Mouse (Mus musculus): ENCODE results near the gene Gm17359. TPM values are rescaled to one million over a fixed set of nuclear protein-coding genes. Genes with fewer than 3 reads are reported as not detected.
"Not testable (repeated sequence)": the region's sequence is repeated elsewhere in the genome, so short reads cannot be mapped to it uniquely, and the experiment has no call there.

The Gm17359 gene
- total and polyA plus RNA-seq, 2 experiments from 2014 or later = not detected

DNA sequence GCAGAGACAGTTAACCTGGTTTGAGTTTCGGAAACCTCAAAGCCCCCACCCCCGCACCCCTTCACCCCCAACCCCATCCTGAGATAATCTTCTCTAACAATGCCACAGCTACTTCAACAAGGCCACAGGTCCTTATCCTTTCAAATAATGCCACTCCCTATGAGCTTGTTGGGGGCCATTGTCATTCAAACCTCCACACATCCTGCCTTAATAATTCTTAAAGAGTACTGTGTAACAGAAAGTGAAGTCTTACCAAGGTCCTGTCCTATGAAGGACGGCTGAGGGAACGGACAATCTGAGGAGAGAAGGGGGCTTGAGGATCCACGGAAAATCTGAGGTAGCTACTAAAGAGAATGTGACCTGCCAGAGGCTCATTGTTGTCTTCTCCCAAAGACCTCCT lies 98.5 kb downstream of the Gm17359 start:
- no peak for DNase-seq
- Histone ChIP-seq H3K27ac (ENCODE audit: low read depth, low read length) (no peak overlapping the region), H3K9ac (no peak overlapping the region), H3K4me2 (ENCODE audit: low read depth) (no peak overlapping the region), H3K36me3 (ENCODE audit: insufficient read depth) (no peaks in the 10 kb centered on the region), H3K4me1 (ENCODE audit: insufficient read depth) (no peaks in the 10 kb centered on the region), H3K9me3 (ENCODE audit: low read length) (no peaks in the 10 kb centered on the region), H3K4me3 (ENCODE audit: low read depth, low read length) (no peak overlapping the region), H3K27me3 (ENCODE audit: insufficient read depth, low read length) (no peaks in the 10 kb centered on the region)
- no peak for TF ChIP-seq CTCF (IDR thresholded peaks at IDR 0.05; ENCODE audit: low read depth)
- no peak for ATAC-seq
- WGBS = 39% methylated on average over 5 of the region's 5 CpGs

DNA sequence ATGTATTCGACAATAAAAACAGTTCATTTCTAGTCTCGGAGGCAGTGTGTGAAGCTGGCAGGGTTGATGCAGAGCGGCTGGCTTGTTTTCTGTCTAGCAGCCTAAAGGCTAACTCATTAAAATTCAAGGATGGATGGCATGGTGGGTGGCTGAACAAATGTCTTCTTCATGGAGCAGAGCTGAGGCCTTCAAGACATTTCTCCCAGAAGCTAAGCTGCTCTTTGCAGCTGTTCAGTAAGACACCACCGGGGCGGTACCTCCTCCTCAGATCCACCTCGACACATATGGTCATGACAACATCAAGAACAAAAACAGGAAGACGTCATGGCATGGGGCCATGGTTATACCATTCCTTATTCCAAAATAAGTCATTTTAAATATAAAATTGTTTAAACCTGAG lies 99.7 kb downstream of the Gm17359 start:
- H3K4me1 ChIP-seq (ENCODE audit: insufficient read depth) = no peaks in the 10 kb centered on the region
- no peak overlapping the region for H3K27ac ChIP-seq (ENCODE audit: low read depth, low read length)
- DNase-seq = peak; percentile 29
- ATAC-seq = peak; percentile 32
- H3K9ac ChIP-seq = no peak overlapping the region
- WGBS = 54% methylated on average over 7 of the region's 7 CpGs
- no peak overlapping the region for H3K4me3 ChIP-seq (ENCODE audit: low read depth, low read length)
- no peaks in the 10 kb centered on the region for H3K9me3 ChIP-seq (ENCODE audit: low read length)
- no peak overlapping the region for H3K4me2 ChIP-seq (ENCODE audit: low read depth)
- TF ChIP-seq CTCF (IDR thresholded peaks at IDR 0.05; ENCODE audit: low read depth) = no peak
- H3K27me3 ChIP-seq (ENCODE audit: insufficient read depth, low read length) = no peaks in the 10 kb centered on the region
- H3K36me3 ChIP-seq (ENCODE audit: insufficient read depth) = no peaks in the 10 kb centered on the region

DNA sequence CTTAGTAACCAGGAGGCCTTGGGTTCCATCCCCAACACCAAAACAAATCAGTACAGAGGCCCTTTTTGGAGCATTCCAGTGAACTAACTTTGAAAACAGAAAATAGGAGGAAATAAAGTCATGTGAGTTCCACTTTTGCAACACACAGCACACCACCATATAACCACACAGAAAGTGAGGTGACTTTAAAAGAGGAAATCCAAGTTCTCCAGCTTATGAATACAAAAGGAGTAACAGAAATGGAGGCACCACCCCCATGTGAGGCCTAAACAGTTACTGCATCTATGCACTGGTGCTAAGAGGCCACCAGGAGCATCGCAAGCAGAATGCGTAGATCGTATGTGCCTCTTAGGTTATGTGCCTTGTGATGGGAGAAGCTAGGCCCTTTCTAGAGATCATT lies 101.8 kb downstream of the Gm17359 start:
- DNase-seq = no peak
- Histone ChIP-seq H3K4me2 (ENCODE audit: low read depth) (no peak overlapping the region), H3K36me3 (ENCODE audit: insufficient read depth) (no peaks in the 10 kb centered on the region), H3K9ac (no peak overlapping the region), H3K27ac (ENCODE audit: low read depth, low read length) (no peak overlapping the region), H3K27me3 (ENCODE audit: insufficient read depth, low read length) (no peaks in the 10 kb centered on the region), H3K9me3 (ENCODE audit: low read length) (no peaks in the 10 kb centered on the region), H3K4me3 (ENCODE audit: low read depth, low read length) (no peak overlapping the region), H3K4me1 (ENCODE audit: insufficient read depth) (no peaks in the 10 kb centered on the region)
- no peak for TF ChIP-seq CTCF (IDR thresholded peaks at IDR 0.05; ENCODE audit: low read depth)
- ATAC-seq = no peak
- WGBS = over 99% methylated on average over 3 of the region's 3 CpGs

DNA sequence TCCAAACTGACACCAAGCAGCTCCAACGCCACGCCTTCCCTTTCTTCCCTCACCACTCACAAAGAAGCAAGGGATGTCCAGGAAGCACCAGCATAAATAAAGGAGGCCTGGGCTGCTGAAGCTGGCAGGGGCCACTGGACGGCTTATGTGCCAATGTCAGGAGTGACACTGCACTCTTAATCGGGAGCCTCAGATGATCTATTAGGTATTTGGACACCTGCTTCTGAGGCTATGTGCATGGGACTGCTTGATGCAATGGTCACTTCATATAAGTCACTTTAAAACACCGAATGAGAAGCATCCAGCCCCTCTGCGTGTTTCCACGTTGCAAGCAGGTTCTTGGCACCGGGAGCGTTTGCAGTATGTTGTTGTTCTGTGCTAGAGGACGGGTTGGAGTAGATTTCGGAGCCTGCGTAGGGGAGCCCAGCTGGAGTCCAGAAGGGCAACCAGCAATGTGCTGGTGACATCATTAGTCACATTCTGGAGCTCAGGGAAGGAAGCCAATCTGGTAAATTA lies 104.6 kb downstream of the Gm17359 start:
- no peak for TF ChIP-seq CTCF (IDR thresholded peaks at IDR 0.05; ENCODE audit: low read depth)
- Histone ChIP-seq H3K4me3 (ENCODE audit: low read depth, low read length) (no peak overlapping the region), H3K9ac (no peak overlapping the region), H3K36me3 (ENCODE audit: insufficient read depth) (no peaks in the 10 kb centered on the region), H3K4me2 (ENCODE audit: low read depth) (peak overlapping the region; percentile 26; the same call in 1 of the 2 replicates), H3K4me1 (ENCODE audit: insufficient read depth) (no peaks in the 10 kb centered on the region), H3K27me3 (ENCODE audit: insufficient read depth, low read length) (no peaks in the 10 kb centered on the region), H3K9me3 (ENCODE audit: low read length) (no peaks in the 10 kb centered on the region), H3K27ac (ENCODE audit: low read depth, low read length) (peak overlapping the region; percentile 48; the same call in 1 of the 2 replicates)
- 34% methylated on average over 12 of the region's 12 CpGs for WGBS
- peak; percentile 94 for ATAC-seq
- peak; percentile 81 for DNase-seq

DNA sequence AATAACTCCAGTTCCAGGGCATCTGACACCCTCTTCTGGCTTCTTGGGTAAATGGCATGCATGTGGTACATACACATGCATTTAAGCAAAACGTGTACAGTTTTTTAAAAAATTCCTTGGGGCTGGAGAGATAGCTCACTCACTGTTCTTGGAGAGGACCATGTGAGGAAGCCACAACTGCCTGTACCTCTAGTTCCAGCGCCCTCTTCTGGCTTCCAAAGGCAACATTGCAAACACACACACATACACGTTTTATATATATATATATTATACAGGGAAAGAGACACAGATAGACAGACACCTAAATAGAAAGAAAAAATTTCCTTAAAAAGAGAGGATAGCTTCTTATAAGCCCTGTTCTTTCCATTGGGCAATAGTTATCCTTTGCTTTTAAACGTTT lies 107.4 kb downstream of the Gm17359 start:
- no peak overlapping the region for H3K27ac ChIP-seq (ENCODE audit: low read depth, low read length)
- H3K4me1 ChIP-seq (ENCODE audit: insufficient read depth) = no peaks in the 10 kb centered on the region
- H3K4me3 ChIP-seq (ENCODE audit: low read depth, low read length) = no peak overlapping the region
- no peaks in the 10 kb centered on the region for H3K9me3 ChIP-seq (ENCODE audit: low read length)
- H3K4me2 ChIP-seq (ENCODE audit: low read depth) = no peak overlapping the region
- no peak for ATAC-seq
- DNase-seq = no peak
- TF ChIP-seq CTCF (IDR thresholded peaks at IDR 0.05; ENCODE audit: low read depth) = no peak
- 74% methylated on average over 4 of the region's 4 CpGs for WGBS
- no peaks in the 10 kb centered on the region for H3K36me3 ChIP-seq (ENCODE audit: insufficient read depth)
- H3K27me3 ChIP-seq (ENCODE audit: insufficient read depth, low read length) = no peaks in the 10 kb centered on the region
- H3K9ac ChIP-seq = no peak overlapping the region

DNA sequence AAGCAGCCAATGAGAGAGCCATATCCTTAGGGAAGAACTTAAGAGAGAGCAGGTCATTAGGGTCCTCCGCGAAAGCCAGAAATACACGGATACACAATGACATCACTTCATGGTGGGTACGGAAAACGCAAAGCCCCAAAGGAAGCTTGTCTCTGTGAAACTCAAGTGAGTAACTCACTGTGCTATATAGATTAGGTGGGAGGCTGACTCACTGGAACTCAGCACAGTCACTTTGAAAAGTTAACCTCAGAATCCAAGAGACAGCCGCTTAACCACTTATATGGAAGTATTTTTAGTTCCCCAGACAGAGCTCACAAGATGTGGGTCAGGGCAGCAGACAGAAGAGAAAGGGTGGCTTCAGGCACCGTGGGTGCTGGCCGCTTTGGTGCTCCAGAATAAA lies 108.6 kb downstream of the Gm17359 start:
- no peak for DNase-seq
- H3K36me3 ChIP-seq (ENCODE audit: insufficient read depth) = no peaks in the 10 kb centered on the region
- no peaks in the 10 kb centered on the region for H3K9me3 ChIP-seq (ENCODE audit: low read length)
- no peak overlapping the region for H3K4me2 ChIP-seq (ENCODE audit: low read depth)
- WGBS = 77% methylated on average over 8 of the region's 8 CpGs
- no peak for TF ChIP-seq CTCF (IDR thresholded peaks at IDR 0.05; ENCODE audit: low read depth)
- H3K27ac ChIP-seq (ENCODE audit: low read depth, low read length) = no peak overlapping the region
- H3K9ac ChIP-seq = no peak overlapping the region
- no peaks in the 10 kb centered on the region for H3K27me3 ChIP-seq (ENCODE audit: insufficient read depth, low read length)
- ATAC-seq = no peak
- H3K4me3 ChIP-seq (ENCODE audit: low read depth, low read length) = no peak overlapping the region
- no peaks in the 10 kb centered on the region for H3K4me1 ChIP-seq (ENCODE audit: insufficient read depth)

DNA sequence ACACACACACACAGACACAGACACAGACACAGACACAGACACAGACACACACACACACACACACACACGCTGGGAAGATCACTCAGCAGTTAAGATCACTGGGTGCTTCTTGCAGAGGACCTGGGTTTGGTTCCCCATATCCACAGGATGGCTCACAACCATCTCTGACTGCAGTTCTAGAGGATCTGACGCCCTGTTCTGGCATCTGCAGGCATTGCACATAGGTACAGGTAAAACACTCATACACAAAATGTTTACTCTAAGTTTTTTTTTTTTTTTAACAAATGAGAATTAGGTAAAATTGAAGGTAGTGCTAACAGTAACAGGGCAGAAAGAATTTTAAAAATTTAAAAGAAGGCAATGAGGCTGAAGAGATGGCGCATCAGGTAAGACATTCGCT lies 109.7 kb downstream of the Gm17359 start:
- ATAC-seq (no peak), DNase-seq (no peak)
- TF ChIP-seq CTCF (IDR thresholded peaks at IDR 0.05; ENCODE audit: low read depth) = no peak
- Histone ChIP-seq H3K9me3 (ENCODE audit: low read length) (no peaks in the 10 kb centered on the region), H3K9ac (no peak overlapping the region), H3K36me3 (ENCODE audit: insufficient read depth) (no peaks in the 10 kb centered on the region), H3K4me2 (ENCODE audit: low read depth) (no peak overlapping the region), H3K4me3 (ENCODE audit: low read depth, low read length) (no peak overlapping the region), H3K4me1 (ENCODE audit: insufficient read depth) (no peaks in the 10 kb centered on the region), H3K27ac (ENCODE audit: low read depth, low read length) (no peak overlapping the region), H3K27me3 (ENCODE audit: insufficient read depth, low read length) (no peaks in the 10 kb centered on the region)
- WGBS = 90% methylated on average over 4 of the region's 4 CpGs

DNA sequence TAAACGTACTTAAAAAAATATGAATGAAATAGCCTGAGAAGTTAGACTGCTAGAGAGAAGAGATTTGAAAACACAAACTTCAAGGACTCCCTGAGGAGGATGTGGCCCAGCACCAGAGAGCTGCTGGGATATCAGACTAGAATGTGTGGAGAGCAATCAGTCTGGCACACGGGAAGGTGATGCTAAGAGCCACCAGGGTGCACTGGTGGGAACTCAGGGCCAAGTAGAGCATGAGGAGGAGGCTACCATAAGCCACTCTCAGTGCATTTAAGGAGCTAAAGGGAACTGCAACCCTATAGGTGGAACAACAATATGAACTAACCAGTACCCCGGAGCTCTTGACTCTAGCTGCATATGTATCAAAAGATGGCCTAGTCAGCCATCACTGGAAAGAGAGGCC lies 110.2 kb downstream of the Gm17359 start:
- H3K4me3 ChIP-seq (ENCODE audit: low read depth, low read length); DNase-seq; H3K27me3 ChIP-seq (ENCODE audit: insufficient read depth, low read length); H3K36me3 ChIP-seq (ENCODE audit: insufficient read depth); H3K4me2 ChIP-seq (ENCODE audit: low read depth); H3K4me1 ChIP-seq (ENCODE audit: insufficient read depth); H3K9me3 ChIP-seq (ENCODE audit: low read length); H3K9ac ChIP-seq; ATAC-seq; H3K27ac ChIP-seq (ENCODE audit: low read depth, low read length): not testable (repeated sequence)
- 84% methylated on average over 3 of the region's 3 CpGs for WGBS
